Mouse (Mus musculus) gastrocnemius, adult 8-10 months (tissue): ENCODE results near the gene Plcl1. TPM values are rescaled to one million over a fixed set of nuclear protein-coding genes. Genes with fewer than 3 reads are reported as not detected.

ENCODE experiments used
- total RNA-seq, 4 experiments: library from RNA; stranded (reverse); gene quantifications; 2 replicates each; pipeline ENCODE4 v1.2.4; 2022

The Plcl1 gene
- total RNA-seq, 4 experiments from 2014 or later = 3.4 to 4.5 (median 4.3) TPM

Other genes with a start within 250 kb of the Plcl1 start
- 1 to 10 TPM; 2.2 to 4.0 (median 3.5) TPM for gene Rftn2, start 179.1 kb upstream of the Plcl1 start, total RNA-seq
- 1 to 10 TPM; 2.4 to 2.8 (median 2.8) TPM for gene Mars2, start 168.7 kb upstream of the Plcl1 start, total RNA-seq
- not detected for gene Boll, start 42.5 kb upstream of the Plcl1 start, total RNA-seq